Mouse (Mus musculus): Measurements from ENCODE around the gene March4.
A peak's percentile ranks its signal among the peaks of the same experiment; 100 is the strongest.

March4 gene

GRCm38 (mm10) chr1:72390420-72390819 is 146.3 kb downstream of the March4 start:
- DNase-seq (ENCODE audit: low spot score): peak; percentile 3

- DNase-seq (ENCODE audit: low spot score): no peak
Observed at GRCm38 (mm10) chr1:72383651-72384050, 153.1 kb downstream of the March4 start.

- DNase-seq (ENCODE audit: low spot score): peak; percentile 6
Observed at GRCm38 (mm10) chr1:72383056-72383455, 153.7 kb downstream of the March4 start.

GRCm38 (mm10) chr1:72380544-72380943 is 156.2 kb downstream of the March4 start:
- no peak for DNase-seq (ENCODE audit: low spot score)

- DNase-seq (ENCODE audit: low spot score): no peak
Observed at GRCm38 (mm10) chr1:72379752-72380353, 156.9 kb downstream of the March4 start.

GRCm38 (mm10) chr1:72378151-72378550 is 158.6 kb downstream of the March4 start:
- DNase-seq (ENCODE audit: low spot score): no peak

Data from adipocyte (in vitro differentiated cells).